Mouse (Mus musculus) CH12.LX (cell line): ENCODE data around the gene Gm20388. TPM values are rescaled to one million over a fixed set of nuclear protein-coding genes. Genes with fewer than 3 reads are reported as not detected.

Source experiments
- DNase-seq: peaks from one replicate; pipeline ENCODE4 v3.0.0-alpha.2; 2013; ENCODE audit errors: extremely low read depth
- H3K27ac ChIP-seq: 2 replicates; pipeline ENCODE4 v1.5.1; 2012; ENCODE audit warnings: low read depth, mild to moderate bottlenecking, control low read depth, moderate library complexity; ENCODE audit not compliant: insufficient read depth
- H3K27me3 ChIP-seq: replicated peaks from 2 replicates; pipeline ENCODE3; 2012; ENCODE audit warnings: inconsistent platforms
- H3K36me3 ChIP-seq, 2 experiments: replicated peaks in 1 of 2; 2 replicates each; pipeline versions ENCODE3 to v1.6.1; 2012; ENCODE audit warnings: inconsistent platforms in 1 of 2, low read length in 1 of 2, mild to moderate bottlenecking in 1 of 2, mixed read lengths in 1 of 2, moderate library complexity in 1 of 2; ENCODE audit not compliant: control insufficient read depth in 1 of 2, insufficient read depth in 1 of 2
- H3K4me1 ChIP-seq, 2 experiments: 2 replicates each; pipeline ENCODE4 v1.6.1; 2012; ENCODE audit warnings: inconsistent platforms in 1 of 2, moderate library complexity in 1 of 2; ENCODE audit not compliant: insufficient read depth in 2 of 2, control insufficient read depth in 1 of 2
- H3K4me2 ChIP-seq: 2 replicates; pipeline ENCODE4 v1.6.1; 2012; ENCODE audit warnings: low read depth, mild to moderate bottlenecking, control low read depth; ENCODE audit not compliant: poor library complexity, insufficient read depth, severe bottlenecking
- H3K4me3 ChIP-seq, 3 experiments: fragments of 150-350 bp in 1 of 3; sonication (generic) in 1 of 3; replicated peaks in 1 of 3; 2 replicates each; pipeline versions ENCODE3 to v1.5.1; 2011 to 2012; ENCODE audit warnings: low read depth in 2 of 3, low read length in 2 of 3, mild to moderate bottlenecking in 2 of 3, moderate library complexity in 2 of 3, control low read depth in 1 of 3, improper control_type of control experiment in 1 of 3, inconsistent platforms in 1 of 3, mixed read lengths in 1 of 3; ENCODE audit not compliant: poor library complexity in 1 of 3
- H3K79me2 ChIP-seq: replicated peaks from 2 replicates; pipeline ENCODE4 v1.6.1; 2012; ENCODE audit warnings: mild to moderate bottlenecking, moderate library complexity; ENCODE audit not compliant: control insufficient read depth, poor library complexity, insufficient read depth, severe bottlenecking; ENCODE audit errors: extremely low read depth
- H3K9ac ChIP-seq: 2 replicates; pipeline ENCODE4 v1.6.1; 2012; ENCODE audit warnings: low read depth, mild to moderate bottlenecking, control low read depth, moderate library complexity; ENCODE audit not compliant: insufficient read depth
- H3K9me3 ChIP-seq: replicated peaks from 2 replicates; pipeline ENCODE3; 2012; ENCODE audit warnings: low read length, inconsistent platforms, mixed read lengths
- BHLHE40 ChIP-seq: IDR thresholded peaks from 2 replicates; pipeline ENCODE4 v1.6.1; 2011; ENCODE audit warnings: mild to moderate bottlenecking, low read depth, low read length, improper control_type of control experiment
- CHD2 ChIP-seq: IDR thresholded peaks from 2 replicates; pipeline ENCODE4 v1.6.1; 2011; ENCODE audit warnings: low read length, improper control_type of control experiment
- CTCF ChIP-seq, 2 experiments: IDR thresholded peaks in 1 of 2; conservative IDR thresholded peaks in 1 of 2; 2 replicates each; pipeline ENCODE4 v1.5.1; 2011 to 2012; ENCODE audit warnings: low read depth in 2 of 2, low read length in 2 of 2, improper control_type of control experiment in 1 of 2, inconsistent platforms in 1 of 2, mild to moderate bottlenecking in 1 of 2, moderate library complexity in 1 of 2
- ETS1 ChIP-seq: conservative IDR thresholded peaks from 2 replicates; pipeline ENCODE4 v1.6.1; 2012; ENCODE audit warnings: low read depth, mild to moderate bottlenecking, inconsistent platforms, low read length, improper control_type of control experiment, moderate library complexity
- GABPA ChIP-seq: IDR thresholded peaks from 2 replicates; pipeline ENCODE4 v1.6.1; 2012; ENCODE audit warnings: low read depth, low read length, improper control_type of control experiment, inconsistent platforms; ENCODE audit not compliant: insufficient replicate concordance
- HCFC1 ChIP-seq: IDR thresholded peaks from 2 replicates; pipeline ENCODE4 v1.6.1; 2012; ENCODE audit warnings: low read depth, mild to moderate bottlenecking, inconsistent platforms, low read length, improper control_type of control experiment
- JUN ChIP-seq: IDR thresholded peaks from 2 replicates; pipeline ENCODE4 v1.6.1; 2011; ENCODE audit warnings: low read depth, mild to moderate bottlenecking, low read length, improper control_type of control experiment, moderate library complexity; ENCODE audit not compliant: insufficient read depth
- KAT2A ChIP-seq: IDR thresholded peaks from 2 replicates; pipeline ENCODE4 v1.6.1; 2012; ENCODE audit warnings: low read length, improper control_type of control experiment, inconsistent platforms; ENCODE audit not compliant: insufficient replicate concordance
- MAX ChIP-seq: IDR thresholded peaks from 2 replicates; pipeline ENCODE4 v1.6.1; 2011; ENCODE audit warnings: low read length, improper control_type of control experiment
- MXI1 ChIP-seq: IDR thresholded peaks from 2 replicates; pipeline ENCODE4 v1.6.1; 2011; ENCODE audit warnings: mild to moderate bottlenecking, low read depth, low read length, improper control_type of control experiment
- PAX5 ChIP-seq: IDR thresholded peaks from 2 replicates; pipeline ENCODE4 v1.6.1; 2012; ENCODE audit warnings: low read length, inconsistent platforms, mixed read lengths
- RAD21 ChIP-seq: IDR thresholded peaks from 2 replicates; pipeline ENCODE4 v1.6.1; 2011; ENCODE audit warnings: low read depth, mild to moderate bottlenecking, low read length, improper control_type of control experiment, moderate library complexity
- RCOR1 ChIP-seq: conservative IDR thresholded peaks from 2 replicates; pipeline ENCODE4 v1.6.1; 2012; ENCODE audit warnings: low read depth, mild to moderate bottlenecking, inconsistent platforms, low read length, improper control_type of control experiment
- SIN3A ChIP-seq: IDR thresholded peaks from 2 replicates; pipeline ENCODE4 v1.6.1; 2012; ENCODE audit warnings: low read length, improper control_type of control experiment, inconsistent platforms
- SMC3 ChIP-seq: IDR thresholded peaks from 2 replicates; pipeline ENCODE4 v1.6.1; 2011; ENCODE audit warnings: low read depth, low read length, improper control_type of control experiment
- TCF12 ChIP-seq: IDR thresholded peaks from 2 replicates; pipeline ENCODE4 v1.6.1; 2014; ENCODE audit warnings: low read depth, mild to moderate bottlenecking, inconsistent platforms, low read length, improper control_type of control experiment
- UBTF ChIP-seq: IDR thresholded peaks from 2 replicates; pipeline ENCODE4 v1.6.1; 2012; ENCODE audit warnings: low read depth, mild to moderate bottlenecking, inconsistent platforms, low read length, improper control_type of control experiment, moderate library complexity
- USF1 ChIP-seq: IDR thresholded peaks from 2 replicates; pipeline ENCODE4 v1.6.1; 2014; ENCODE audit warnings: low read depth, mild to moderate bottlenecking, inconsistent platforms, low read length, improper control_type of control experiment
- ZC3H11A ChIP-seq: IDR thresholded peaks from 2 replicates; pipeline ENCODE4 v1.6.1; 2012; ENCODE audit warnings: low read depth, mild to moderate bottlenecking, inconsistent platforms, low read length, improper control_type of control experiment
- ZKSCAN1 ChIP-seq: IDR thresholded peaks from 2 replicates; pipeline ENCODE4 v1.6.1; 2012; ENCODE audit warnings: low read depth, inconsistent platforms, low read length, improper control_type of control experiment, borderline replicate concordance
- ZMIZ1 ChIP-seq: IDR thresholded peaks from 2 replicates; pipeline ENCODE4 v1.6.1; 2012; ENCODE audit warnings: low read depth, mild to moderate bottlenecking, inconsistent platforms, low read length, improper control_type of control experiment
- dilution Hi-C: fragments of 300-500 bp; cut with MboI; formaldehyde crosslinking; loops from 2 replicates; pipeline ENCODE4 v1.14.3; 2020; ENCODE audit warnings: low sequenced_read_pairs; ENCODE audit not compliant: extremely low pct_unique_long_range_greater_than_20kb, extremely low pct_ligation_motif_present
- in situ Hi-C: fragments of 300-500 bp; cut with MboI; formaldehyde crosslinking; loops from 3 replicates; pipeline ENCODE4 v1.14.3; 2019; ENCODE audit warnings: low sequenced_read_pairs, low pct_ligation_motif_present, low pct_unique_long_range_greater_than_20kb, mixed read lengths
- polyA plus RNA-seq: library from polyadenylated mRNA; unstranded; fragments of >175 nt; gene quantifications from 2 replicates; pipeline ENCODE4 v1.2.1, GENCODE M21; 2012; ENCODE audit warnings: low read depth; ENCODE audit not compliant: insufficient read length
- total RNA-seq, 2 experiments: library from RNA; depleted of rRNA; stranded (reverse); fragments of 300-350 nt in 1 of 2; fragments of >200 nt in 1 of 2; gene quantifications; 2 replicates each; pipeline ENCODE4 v1.2.3; 2012 to 2014

Gm20388 gene
- total and polyA plus RNA-seq, 3 experiments: 14.8 to 26.3 (median 22.2) TPM

GRCm38 (mm10) chr8:124286461-124287124, 4376.0 kb downstream of the Gm20388 start:
- no peaks in the 10 kb centered on the region for H3K27me3 ChIP-seq
- H3K36me3 ChIP-seq: peaks cover 2 to 33% of the 10 kb centered on the region in 2 experiments
- no peak overlapping the region for H3K27ac ChIP-seq
- DNase-seq: no peak
- H3K4me1 ChIP-seq: peaks cover 48 to 79% of the 10 kb centered on the region in 2 experiments
- TF ChIP-seq ZKSCAN1 (no peak), MXI1 (no peak), CHD2 (no peak), BHLHE40 (no peak), CTCF (conservative IDR thresholded peaks at IDR 0.05 in 1 of 2, IDR thresholded peaks at IDR 0.05 in 1 of 2; ENCODE audit: low read depth in 2 of 2, low read length in 2 of 2) (peak in 1 of 2 experiments; percentile 53; a peak in 2 of 4 replicates), RAD21 (peak; percentile 62), ZC3H11A (peak; percentile 6; the same call in 1 of the 2 replicates), SMC3 (peak; percentile 75)
- in situ Hi-C loops (loop anchor here (10.0 kb wide), 1 partner anchor 202 kb away; no protein-coding TSS in a partner anchor), dilution Hi-C loops (no loop called here)
- H3K9me3 ChIP-seq: no peaks in the 10 kb centered on the region
- no peak overlapping the region for H3K4me2 ChIP-seq
- H3K9ac ChIP-seq: no peak overlapping the region
- H3K79me2 ChIP-seq: no peaks in the 10 kb centered on the region; the same call in 1 of the 2 replicates
- peak overlapping the region in 1 of 3 experiments; percentile 17 for H3K4me3 ChIP-seq

- dilution Hi-C loops (no loop called here), in situ Hi-C loops (loop anchor here (10.0 kb wide), 1 partner anchor 204 kb away; no protein-coding TSS in a partner anchor)
- Histone ChIP-seq H3K27me3 (no peaks in the 10 kb centered on the region), H3K36me3 (peaks cover 2 to 29% of the 10 kb centered on the region in 2 experiments), H3K9me3 (no peaks in the 10 kb centered on the region), H3K4me1 (peaks cover 30 to 62% of the 10 kb centered on the region in 2 experiments)
- DNase-seq: no peak
- TF ChIP-seq ETS1: no peak
- TF ChIP-seq KAT2A: no peak
- no peak for TF ChIP-seq ZMIZ1
- no peak for TF ChIP-seq HCFC1
- no peak for TF ChIP-seq JUN
- no peak for TF ChIP-seq PAX5
- TF ChIP-seq SIN3A: no peak
- no peak for TF ChIP-seq ZC3H11A
- TF ChIP-seq ZKSCAN1: no peak
- no peak for TF ChIP-seq BHLHE40
- TF ChIP-seq CHD2: no peak
- TF ChIP-seq TCF12: no peak
- TF ChIP-seq RCOR1: no peak
- TF ChIP-seq USF1: no peak
- TF ChIP-seq MAX: no peak
- no peak for TF ChIP-seq UBTF
- no peak for TF ChIP-seq SMC3
- TF ChIP-seq GABPA: no peak
- TF ChIP-seq, all 38 proteins: peak for 0
- Histone ChIP-seq H3K27ac (no peak overlapping the region), H3K79me2 (no peaks in the 10 kb centered on the region; the same call in 1 of the 2 replicates), H3K4me3 (no peak overlapping the region), H3K4me2 (no peak overlapping the region), H3K9ac (no peak overlapping the region)
These were observed 4377.7 kb downstream of the Gm20388 start for GRCm38 (mm10) chr8:124288215-124288864.
